Mouse (Mus musculus): ENCODE measurements around the gene Musk. TPM values are rescaled to one million over a fixed set of nuclear protein-coding genes. Genes with fewer than 3 reads are reported as not detected.
"Not testable (repeated sequence)": the region's sequence is repeated elsewhere in the genome, so short reads cannot be mapped to it uniquely, and the experiment has no call there.

Gene Musk
- polyA plus RNA-seq (2012; rRNA removed), result 0.65 and 0.86 TPM in 2 replicates

GRCm38 (mm10) chr4:58285687-58286086 lies at the start of gene Musk:
Gene Musk, plus strand, starts transcription at chr4:58285960.
- no peak for DNase-seq (ENCODE audit: low spot score)

- no peak for DNase-seq (ENCODE audit: low spot score)
These were observed 45.3 kb upstream of the Musk start for GRCm38 (mm10) chr4:58240416-58240815.

- DNase-seq (ENCODE audit: low spot score), result no peak
These were observed 40.2 kb upstream of the Musk start for GRCm38 (mm10) chr4:58245544-58245943.

- no peak for DNase-seq (ENCODE audit: low spot score)
These were observed 33.4 kb upstream of the Musk start for GRCm38 (mm10) chr4:58252381-58252780.

- no peak for DNase-seq (ENCODE audit: low spot score)
These were observed 32.4 kb upstream of the Musk start for GRCm38 (mm10) chr4:58253410-58253809.

GRCm38 (mm10) chr4:58260767-58261166 lies 25.0 kb upstream of the Musk start:
- DNase-seq (ENCODE audit: low spot score), result not testable (repeated sequence)

GRCm38 (mm10) chr4:58266294-58266693 lies 19.5 kb upstream of the Musk start:
- DNase-seq (ENCODE audit: low spot score), result no peak

GRCm38 (mm10) chr4:58268897-58269542 lies 16.7 kb upstream of the Musk start:
- DNase-seq (ENCODE audit: low spot score), result no peak

- no peak for DNase-seq (ENCODE audit: low spot score)
These were observed 15.8 kb upstream of the Musk start for GRCm38 (mm10) chr4:58269961-58270360.

- no peak for DNase-seq (ENCODE audit: low spot score)
These were observed 14.8 kb upstream of the Musk start for GRCm38 (mm10) chr4:58270956-58271355.

- DNase-seq (ENCODE audit: low spot score), result no peak
These were observed 14.1 kb upstream of the Musk start for GRCm38 (mm10) chr4:58271504-58272162.

- DNase-seq (ENCODE audit: low spot score), result no peak
These were observed 10.4 kb upstream of the Musk start for GRCm38 (mm10) chr4:58275261-58275895.

- DNase-seq (ENCODE audit: low spot score), result no peak
These were observed 7.4 kb upstream of the Musk start for GRCm38 (mm10) chr4:58278368-58278767.

- DNase-seq (ENCODE audit: low spot score), result no peak
These were observed 5.6 kb upstream of the Musk start for GRCm38 (mm10) chr4:58280121-58280520.

- no peak for DNase-seq (ENCODE audit: low spot score)
These were observed 769 bp downstream of the Musk start for GRCm38 (mm10) chr4:58286368-58287090.

- no peak for DNase-seq (ENCODE audit: low spot score)
These were observed 3.0 kb downstream of the Musk start for GRCm38 (mm10) chr4:58288753-58289152.

- no peak for DNase-seq (ENCODE audit: low spot score)
These were observed 6.1 kb downstream of the Musk start for GRCm38 (mm10) chr4:58291828-58292227.

- DNase-seq (ENCODE audit: low spot score), result no peak
These were observed 7.3 kb downstream of the Musk start for GRCm38 (mm10) chr4:58293099-58293498.

- no peak for DNase-seq (ENCODE audit: low spot score)
These were observed 18.1 kb downstream of the Musk start for GRCm38 (mm10) chr4:58303862-58304261.

GRCm38 (mm10) chr4:58304564-58304963 lies 18.8 kb downstream of the Musk start:
- no peak for DNase-seq (ENCODE audit: low spot score)

- no peak for DNase-seq (ENCODE audit: low spot score)
These were observed 21.7 kb downstream of the Musk start for GRCm38 (mm10) chr4:58307421-58307820.

GRCm38 (mm10) chr4:58313344-58313743 lies 27.6 kb downstream of the Musk start:
- DNase-seq (ENCODE audit: low spot score), result no peak
